Mouse (Mus musculus) C2C12 (cell line): ENCODE measurements around the gene Tmem189.

Source experiments
- CTCF ChIP-seq: IDR thresholded peaks from one replicate; pipeline ENCODE4 v1.5.1; 2011; ENCODE audit not compliant: control insufficient read depth, insufficient read depth, insufficient read length
- MAX ChIP-seq: IDR thresholded peaks from one replicate; pipeline ENCODE4 v1.6.1; 2011; ENCODE audit warnings: mild to moderate bottlenecking, control low read depth
- USF1 ChIP-seq: IDR thresholded peaks from one replicate; pipeline ENCODE4 v1.6.1; 2011; ENCODE audit warnings: low read depth, mild to moderate bottlenecking, control low read depth, moderate library complexity

- TF ChIP-seq CTCF (no peak), MAX (no peak), USF1 (peak; percentile 70)
Measured at GRCm38 (mm10) chr2:167659847-167660610, 29.6 kb downstream of the Tmem189 start.
